8 mouse cellular contexts compared by ENCODE assay signal in genomic region chr9:44691671-44692520, GRCm38 (mm10). TPM values are rescaled to one million over a fixed set of nuclear protein-coding genes. Genes with fewer than 3 reads are reported as not detected.
DNase-seq lines count a peak whose midpoint lies in the region; ATAC-seq and TF ChIP-seq lines count a peak whose summit lies in the region.

No protein-coding gene starts in this region.

- no peak overlapping the region for H3K4me3 ChIP-seq in midbrain, postnatal 0 days (ENCODE audit: low read depth, low read length)
- no peak overlapping the region for H3K4me3 ChIP-seq in midbrain, embryonic 11.5 days (ENCODE audit: low read depth, low read length)
- H3K4me3 ChIP-seq in heart, embryonic 10.5 days: no peak overlapping the region
- no peak overlapping the region for H3K4me3 ChIP-seq in lung, embryonic 14.5 days (ENCODE audit: low read depth, low read length)

- no peak for TF ChIP-seq CTCF in midbrain, postnatal 0 days (IDR thresholded peaks at IDR 0.05)
- no peak for TF ChIP-seq CTCF in lung, embryonic 14.5 days (IDR thresholded peaks at IDR 0.05; ENCODE audit: low read depth)

- WGBS in midbrain, postnatal 0 days: 83% methylated on average over 21 of the region's 21 CpGs
- 93% methylated on average over 21 of the region's 21 CpGs for WGBS in midbrain, embryonic 11.5 days
- 66% methylated on average over 21 of the region's 21 CpGs for WGBS in heart, embryonic 10.5 days
- 65% methylated on average over 21 of the region's 21 CpGs for WGBS in lung, embryonic 14.5 days

- no peak overlapping the region for H3K9ac ChIP-seq in midbrain, postnatal 0 days (replicated peaks; ENCODE audit: low read length, poor library complexity, severe bottlenecking)
- no peak overlapping the region for H3K9ac ChIP-seq in midbrain, embryonic 11.5 days (ENCODE audit: low read length)
- H3K9ac ChIP-seq in lung, embryonic 14.5 days: no peak overlapping the region

- peak overlapping the region; percentile 6; the same call in 1 of the 2 replicates for H3K27ac ChIP-seq in midbrain, postnatal 0 days (ENCODE audit: low read depth, low read length)
- H3K27ac ChIP-seq in midbrain, embryonic 11.5 days (ENCODE audit: low read depth, low read length): no peak overlapping the region
- peak overlapping the region; percentile 52; the same call in 1 of the 2 replicates for H3K27ac ChIP-seq in heart, embryonic 10.5 days
- peak overlapping the region; percentile 55 for H3K27ac ChIP-seq in lung, embryonic 14.5 days (ENCODE audit: low read depth)

- 0 out of 2 replicates have a peak, but pooled peaks cover 2% of the 10 kb centered on the region for H3K4me1 ChIP-seq in midbrain, postnatal 0 days (ENCODE audit: insufficient read depth, low read length)
- H3K4me1 ChIP-seq in midbrain, embryonic 11.5 days (ENCODE audit: control insufficient read depth, insufficient read depth, low read length): peaks cover 3% of the 10 kb centered on the region
- H3K4me1 ChIP-seq in heart, embryonic 10.5 days: peaks cover 25% of the 10 kb centered on the region
- no peaks in the 10 kb centered on the region for H3K4me1 ChIP-seq in lung, embryonic 14.5 days (ENCODE audit: insufficient read depth)

- DNase-seq in midbrain, postnatal 0 days (ENCODE audit: low spot score): peak; percentile 65
- no peak for DNase-seq in midbrain, embryonic 11.5 days (ENCODE audit: low spot score, missing footprints)
- DNase-seq in cerebellum, postnatal 36 days: peak; percentile 81 to 82
- no peak for DNase-seq in heart, embryonic 10.5 days (ENCODE audit: low spot score)
- DNase-seq in kidney, postnatal 25 days: peak; percentile 83 to 91
- DNase-seq in lung, embryonic 14.5 days: peak; percentile 66
- DNase-seq in telencephalon, adult 2 months (ENCODE audit: low read depth, low spot score): peak; percentile 80
- DNase-seq in spleen, postnatal 14 days (ENCODE audit: low spot score in 2 of 2): no peak

- no peaks in the 10 kb centered on the region for H3K27me3 ChIP-seq in midbrain, postnatal 0 days (ENCODE audit: insufficient read depth, low read length)
- no peaks in the 10 kb centered on the region for H3K27me3 ChIP-seq in midbrain, embryonic 11.5 days (ENCODE audit: control insufficient read depth, insufficient read depth, low read length)
- H3K27me3 ChIP-seq in heart, embryonic 10.5 days (ENCODE audit: insufficient read depth, poor library complexity, severe bottlenecking): no peaks in the 10 kb centered on the region
- H3K27me3 ChIP-seq in lung, embryonic 14.5 days (ENCODE audit: insufficient read depth, low read length): no peaks in the 10 kb centered on the region

- peaks cover 48% of the 10 kb centered on the region for H3K36me3 ChIP-seq in midbrain, postnatal 0 days (ENCODE audit: insufficient read depth, low read length)
- H3K36me3 ChIP-seq in midbrain, embryonic 11.5 days (ENCODE audit: control insufficient read depth, insufficient read depth, low read length): peaks cover 19% of the 10 kb centered on the region
- H3K36me3 ChIP-seq in heart, embryonic 10.5 days: peaks cover 91% of the 10 kb centered on the region
- H3K36me3 ChIP-seq in lung, embryonic 14.5 days (ENCODE audit: insufficient read depth): peaks cover 83% of the 10 kb centered on the region

- no peaks in the 10 kb centered on the region for H3K9me3 ChIP-seq in midbrain, postnatal 0 days (ENCODE audit: low read length)
- no peaks in the 10 kb centered on the region for H3K9me3 ChIP-seq in midbrain, embryonic 11.5 days (ENCODE audit: control insufficient read depth, low read length)
- H3K9me3 ChIP-seq in heart, embryonic 10.5 days: no peaks in the 10 kb centered on the region
- H3K9me3 ChIP-seq in lung, embryonic 14.5 days (ENCODE audit: low read depth, low read length): no peaks in the 10 kb centered on the region

- H3K4me2 ChIP-seq in midbrain, postnatal 0 days (ENCODE audit: low read depth, low read length, poor library complexity, severe bottlenecking): no peak overlapping the region
- no peak overlapping the region for H3K4me2 ChIP-seq in midbrain, embryonic 11.5 days
- no peak overlapping the region for H3K4me2 ChIP-seq in lung, embryonic 14.5 days

- ATAC-seq in midbrain, postnatal 0 days (ENCODE audit: low FRiP score): no peak
- ATAC-seq in midbrain, embryonic 11.5 days (ENCODE audit: low FRiP score): no peak
- ATAC-seq in lung, embryonic 14.5 days (ENCODE audit: insufficient read depth): peak; percentile 73

RNA-seq across cellular contexts. Expression of gene Treh, which starts 18.9 kb away (rescaled TPM):
- not detected in 2 replicates for total RNA-seq in midbrain, postnatal 0 days (2014; rRNA removed)
- polyA plus RNA-seq in midbrain, postnatal 0 days (2015; fragmentation: Nextera tagmentation; extraction: Ambion mirVana): not detected in 2 replicates
- polyA plus RNA-seq in midbrain, embryonic 11.5 days (2014; fragmentation: Nextera tagmentation; extraction: Ambion mirVana): not detected in 2 replicates
- not detected in 2 replicates for polyA plus RNA-seq in heart, embryonic 10.5 days (2016; fragmentation: Nextera tagmentation; extraction: Ambion mirVana)
- polyA plus RNA-seq in lung, embryonic 14.5 days (2014; fragmentation: Nextera tagmentation; extraction: Ambion mirVana): not detected in 2 replicates

RNA-seq across cellular contexts. Expression of gene Phldb1, which starts 43.1 kb away (rescaled TPM):
- 140 and 154 TPM in 2 replicates for total RNA-seq in midbrain, postnatal 0 days (2014; rRNA removed)
- 34.8 and 41.0 TPM in 2 replicates for polyA plus RNA-seq in midbrain, postnatal 0 days (2015; fragmentation: Nextera tagmentation; extraction: Ambion mirVana)
- 28.8 and 32.8 TPM in 2 replicates for polyA plus RNA-seq in midbrain, embryonic 11.5 days (2014; fragmentation: Nextera tagmentation; extraction: Ambion mirVana)
- polyA plus RNA-seq in heart, embryonic 10.5 days (2016; fragmentation: Nextera tagmentation; extraction: Ambion mirVana): 29.1 and 34.7 TPM in 2 replicates
- polyA plus RNA-seq in lung, embryonic 14.5 days (2014; fragmentation: Nextera tagmentation; extraction: Ambion mirVana): 30.7 and 35.0 TPM in 2 replicates

Comparison
In these comparisons a context has a peak if more than half of its experiments do, and no peak if none do; other contexts are left out.
1. DNase-seq: peak in midbrain, postnatal 0 days (single experiment), cerebellum, postnatal 36 days (2 of 2), kidney, postnatal 25 days (2 of 2), lung, embryonic 14.5 days (single experiment) and telencephalon, adult 2 months (single experiment); none in midbrain, embryonic 11.5 days (single experiment), heart, embryonic 10.5 days (single experiment) and spleen, postnatal 14 days (0 of 2).